Mouse (Mus musculus): ENCODE data around the gene Cldn12. TPM values are rescaled to one million over a fixed set of nuclear protein-coding genes. Genes with fewer than 3 reads are reported as not detected.

The Cldn12 gene
- total RNA-seq, 1 experiment from 2014 or later = 12.9 TPM

GRCm38 (mm10) chr5:5503381-5503780 is 11.4 kb downstream of the Cldn12 start:
- no peak for ATAC-seq (replicated peaks in 1 of 2; ENCODE audit: insufficient read depth in 1 of 2, low FRiP score in 2 of 2, low TSS enrichment in 1 of 2, low read depth in 1 of 2, poor library complexity in 2 of 2, severe bottlenecking in 2 of 2)

- ATAC-seq (replicated peaks in 1 of 2; ENCODE audit: insufficient read depth in 1 of 2, low FRiP score in 2 of 2, low TSS enrichment in 1 of 2, low read depth in 1 of 2, poor library complexity in 2 of 2, severe bottlenecking in 2 of 2) = no peak
Observed at GRCm38 (mm10) chr5:5501583-5501982, 13.2 kb downstream of the Cldn12 start.

- ATAC-seq (replicated peaks in 1 of 2; ENCODE audit: insufficient read depth in 1 of 2, low FRiP score in 2 of 2, low TSS enrichment in 1 of 2, low read depth in 1 of 2, poor library complexity in 2 of 2, severe bottlenecking in 2 of 2) = no peak
Observed at GRCm38 (mm10) chr5:5496393-5496792, 18.4 kb downstream of the Cldn12 start.

DNA sequence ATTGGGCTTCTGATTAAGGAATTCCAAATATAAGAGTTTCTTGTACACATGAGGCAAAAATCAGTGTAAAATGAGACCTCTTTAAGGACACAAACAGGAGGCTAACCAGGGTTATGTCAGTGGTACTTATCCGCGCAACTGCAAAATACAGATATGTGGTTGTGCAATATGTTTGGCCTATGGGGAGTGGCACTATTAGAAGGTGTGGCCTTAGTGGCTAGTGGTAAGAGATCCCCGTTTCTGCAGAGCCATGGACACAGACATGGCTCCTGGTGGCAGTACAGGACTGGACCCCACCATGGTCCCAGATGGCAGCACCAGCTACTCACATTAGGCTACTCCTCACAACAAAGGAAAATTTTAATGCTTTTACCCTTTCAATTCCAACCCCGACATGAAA is 19.7 kb downstream of the Cldn12 start:
- no peak for ATAC-seq (replicated peaks in 1 of 2; ENCODE audit: insufficient read depth in 1 of 2, low FRiP score in 2 of 2, low TSS enrichment in 1 of 2, low read depth in 1 of 2, poor library complexity in 2 of 2, severe bottlenecking in 2 of 2)

DNA sequence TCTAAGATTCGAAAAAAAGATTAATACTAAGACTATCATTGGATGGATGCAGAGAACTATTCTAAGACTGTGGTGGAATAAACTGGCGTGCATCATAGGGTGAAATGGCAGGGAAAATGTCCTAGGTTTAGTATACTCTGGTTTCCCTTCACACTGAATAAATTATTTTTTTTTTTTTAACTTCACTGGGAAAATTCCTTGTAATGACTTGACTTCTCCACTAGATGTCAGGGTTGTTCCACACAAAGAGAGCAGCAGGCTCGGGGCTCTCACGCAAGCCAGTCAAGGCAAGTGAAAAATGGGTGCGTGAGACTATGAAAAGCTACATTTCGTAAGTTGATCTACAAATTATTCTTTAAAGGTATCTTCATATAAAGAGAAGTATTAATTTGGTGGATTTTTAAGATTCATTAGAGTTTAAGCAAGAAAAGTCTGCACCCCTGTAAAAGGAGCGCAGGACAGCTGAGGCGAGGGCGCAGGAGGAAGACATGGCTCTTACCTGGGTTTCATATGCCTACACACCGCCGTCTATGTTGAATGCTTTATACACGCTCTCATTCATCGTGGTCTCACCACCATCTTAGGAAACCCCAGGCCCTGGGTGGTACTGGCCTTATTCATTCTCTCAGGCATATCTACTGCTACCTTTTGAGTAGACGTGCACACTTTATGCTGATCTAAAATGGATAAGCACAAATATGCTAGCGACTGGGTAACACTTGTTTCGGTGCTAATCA is 20.3 kb downstream of the Cldn12 start:
- ATAC-seq (replicated peaks in 1 of 2; ENCODE audit: insufficient read depth in 1 of 2, low FRiP score in 2 of 2, low TSS enrichment in 1 of 2, low read depth in 1 of 2, poor library complexity in 2 of 2, severe bottlenecking in 2 of 2) = peak; percentile 66 to 78; a peak in 3 of 4 replicates

- ATAC-seq (replicated peaks in 1 of 2; ENCODE audit: insufficient read depth in 1 of 2, low FRiP score in 2 of 2, low TSS enrichment in 1 of 2, low read depth in 1 of 2, poor library complexity in 2 of 2, severe bottlenecking in 2 of 2) = no peak
Observed at GRCm38 (mm10) chr5:5492163-5492562, 22.6 kb downstream of the Cldn12 start.

- ATAC-seq (replicated peaks in 1 of 2; ENCODE audit: insufficient read depth in 1 of 2, low FRiP score in 2 of 2, low TSS enrichment in 1 of 2, low read depth in 1 of 2, poor library complexity in 2 of 2, severe bottlenecking in 2 of 2) = no peak
Observed at GRCm38 (mm10) chr5:5486071-5486470, 28.7 kb downstream of the Cldn12 start.

DNA sequence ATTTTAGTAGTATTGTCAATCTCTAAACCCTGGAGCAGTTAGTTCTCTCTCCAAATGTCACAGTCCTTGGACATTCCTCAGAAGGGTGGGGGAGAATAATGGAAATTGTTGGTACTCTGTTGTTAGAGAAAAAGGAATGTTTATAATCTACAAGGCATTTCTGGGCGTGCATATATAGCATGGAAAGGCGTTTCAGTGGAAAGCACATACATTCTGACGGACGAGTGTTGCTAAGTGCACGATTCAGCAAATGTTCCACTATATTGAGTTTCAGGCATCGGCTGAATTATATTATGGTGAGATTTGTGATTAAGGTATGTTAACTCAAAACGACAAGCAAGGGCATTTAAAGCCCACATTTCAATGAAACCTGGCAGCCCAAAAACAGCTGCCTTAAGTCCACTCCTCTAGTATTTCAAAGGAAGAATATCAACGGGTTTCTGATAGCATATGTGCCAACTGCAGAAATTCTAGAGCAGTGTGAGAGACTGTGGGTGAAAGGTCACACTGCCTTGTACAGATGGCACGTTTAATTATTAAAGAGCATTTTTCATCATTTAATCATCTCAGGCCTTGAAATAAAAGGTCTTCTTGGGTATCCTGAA is 31.4 kb downstream of the Cldn12 start:
- no peak for ATAC-seq (replicated peaks in 1 of 2; ENCODE audit: insufficient read depth in 1 of 2, low FRiP score in 2 of 2, low TSS enrichment in 1 of 2, low read depth in 1 of 2, poor library complexity in 2 of 2, severe bottlenecking in 2 of 2)

- peak; percentile 58 to 65; a peak in 2 of 4 replicates for ATAC-seq (replicated peaks in 1 of 2; ENCODE audit: insufficient read depth in 1 of 2, low FRiP score in 2 of 2, low TSS enrichment in 1 of 2, low read depth in 1 of 2, poor library complexity in 2 of 2, severe bottlenecking in 2 of 2)
Observed at GRCm38 (mm10) chr5:5481662-5482061, 33.1 kb downstream of the Cldn12 start.

- no peak for ATAC-seq (replicated peaks in 1 of 2; ENCODE audit: insufficient read depth in 1 of 2, low FRiP score in 2 of 2, low TSS enrichment in 1 of 2, low read depth in 1 of 2, poor library complexity in 2 of 2, severe bottlenecking in 2 of 2)
Observed at GRCm38 (mm10) chr5:5479043-5479442, 35.7 kb downstream of the Cldn12 start, which contains the start of gene 1700015F17Rik. Gene 1700015F17Rik, minus strand, starts transcription at chr5:5479143.

- no peak for ATAC-seq (replicated peaks in 1 of 2; ENCODE audit: insufficient read depth in 1 of 2, low FRiP score in 2 of 2, low TSS enrichment in 1 of 2, low read depth in 1 of 2, poor library complexity in 2 of 2, severe bottlenecking in 2 of 2)
Observed at GRCm38 (mm10) chr5:5476133-5476532, 38.6 kb downstream of the Cldn12 start.

GRCm38 (mm10) chr5:5465256-5465655 is 49.5 kb downstream of the Cldn12 start:
- peak; percentile 64 to 80 for ATAC-seq (replicated peaks in 1 of 2; ENCODE audit: insufficient read depth in 1 of 2, low FRiP score in 2 of 2, low TSS enrichment in 1 of 2, low read depth in 1 of 2, poor library complexity in 2 of 2, severe bottlenecking in 2 of 2)

Other genes with a start within 250 kb of the Cldn12 start
- 4.5 and 14.8 TPM in 2 replicates for gene Cdk14, start 94.6 kb downstream of the Cldn12 start, total RNA-seq (2017)
- gene 1700015F17Rik, start 35.8 kb downstream of the Cldn12 start, total RNA-seq (2017) = not detected in 2 replicates
- gene Gtpbp10, start 44.6 kb upstream of the Cldn12 start, total RNA-seq (2017) = 31.6 and 38.6 TPM in 2 replicates
- not detected in 2 replicates for gene Gm8773, start 58.8 kb upstream of the Cldn12 start, total RNA-seq (2017)
- gene Cfap69, start 149.3 kb upstream of the Cldn12 start, total RNA-seq (2017) = 0.63 TPM in 1 of 2 replicates, not detected in the other
- gene Steap2, start 179.6 kb upstream of the Cldn12 start, total RNA-seq (2017) = not detected in 2 replicates
- not detected in 2 replicates for gene Steap1, start 234.4 kb upstream of the Cldn12 start, total RNA-seq (2017)

Measured in hematopoietic stem cell, adult 5-6 weeks (primary cell).